ENCODE assay signal across 15 mouse cellular contexts in the genomic region with DNA sequence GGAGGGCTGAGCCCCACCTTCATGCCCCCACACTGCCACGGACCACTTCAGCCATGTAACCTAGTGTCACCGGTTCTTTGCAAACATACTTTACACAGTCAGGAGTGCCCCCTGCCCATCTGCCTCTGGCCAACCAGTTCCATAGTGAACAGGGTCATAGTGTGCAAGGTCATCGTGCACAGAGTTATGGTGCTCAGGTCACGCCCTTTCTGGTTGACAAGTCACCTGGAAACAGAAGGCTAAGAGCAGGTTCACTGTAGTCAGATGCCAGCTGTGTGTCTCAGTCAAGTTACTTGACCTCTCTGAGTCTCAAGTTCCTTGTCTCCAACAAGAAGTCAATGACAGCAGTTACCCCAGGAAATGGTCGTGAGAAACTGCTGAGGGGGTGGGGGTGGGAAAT.
"Had no signal": no experiment of that assay in that cellular context is flagged by ENCODE, and none has a peak within 500 bp of the region (broad histone marks: within the 10 kb centered on the region; RNA-seq: fewer than 3 reads in every experiment).

No protein-coding gene starts in this region.

- H3K4me1 ChIP-seq: liver, embryonic 13.5 days had no signal

- H3K27ac ChIP-seq: layer of hippocampus, adult 2 months; left cerebral cortex, adult 2 months; liver, embryonic 13.5 days; stomach, embryonic 15.5 days had no signal

- DNase-seq: layer of hippocampus, postnatal 36 days; liver, embryonic 13.5 days; lung, adult 2 months; lung, postnatal 14 days; lung, postnatal 4 days; midbrain, embryonic 14.5 days; right cerebral cortex, adult 18-20 months; right cerebral cortex, postnatal 14 days; right cerebral cortex, postnatal 4 days; thymus, postnatal 25 days had no signal

- H3K9me3 ChIP-seq: liver, embryonic 13.5 days; stomach, embryonic 15.5 days had no signal

- H3K9ac ChIP-seq: liver, embryonic 13.5 days; stomach, embryonic 15.5 days had no signal

- H3K4me3 ChIP-seq: layer of hippocampus, adult 2 months; left cerebral cortex, adult 2 months; liver, embryonic 13.5 days; stomach, embryonic 15.5 days had no signal

- ATAC-seq: intestine, postnatal 0 days had no signal

- H3K4me2 ChIP-seq: liver, embryonic 13.5 days; midbrain, embryonic 11.5 days; stomach, embryonic 15.5 days had no signal

- H3K36me3 ChIP-seq: liver, embryonic 13.5 days; stomach, embryonic 15.5 days had no signal

- H3K27me3 ChIP-seq: stomach, embryonic 15.5 days had no signal
